Mouse (Mus musculus) CH12.LX (cell line): ENCODE results near the gene Bcl11a. TPM values are rescaled to one million over a fixed set of nuclear protein-coding genes. Genes with fewer than 3 reads are reported as not detected.
"Not testable (repeated sequence)": the region's sequence is repeated elsewhere in the genome, so short reads cannot be mapped to it uniquely, and the experiment has no call there.

ENCODE experiments used
- DNase-seq: peaks from one replicate; pipeline ENCODE4 v3.0.0-alpha.2; 2013; ENCODE audit errors: extremely low read depth
- H3K27ac ChIP-seq: 2 replicates; pipeline ENCODE4 v1.5.1; 2012; ENCODE audit warnings: low read depth, mild to moderate bottlenecking, control low read depth, moderate library complexity; ENCODE audit not compliant: insufficient read depth
- H3K27me3 ChIP-seq: replicated peaks from 2 replicates; pipeline ENCODE3; 2012; ENCODE audit warnings: inconsistent platforms
- H3K36me3 ChIP-seq, 2 experiments: replicated peaks in 1 of 2; 2 replicates each; pipeline versions ENCODE3 to v1.6.1; 2012; ENCODE audit warnings: inconsistent platforms in 1 of 2, low read length in 1 of 2, mild to moderate bottlenecking in 1 of 2, mixed read lengths in 1 of 2, moderate library complexity in 1 of 2; ENCODE audit not compliant: control insufficient read depth in 1 of 2, insufficient read depth in 1 of 2
- H3K4me1 ChIP-seq, 2 experiments: 2 replicates each; pipeline ENCODE4 v1.6.1; 2012; ENCODE audit warnings: inconsistent platforms in 1 of 2, moderate library complexity in 1 of 2; ENCODE audit not compliant: insufficient read depth in 2 of 2, control insufficient read depth in 1 of 2
- H3K4me2 ChIP-seq: 2 replicates; pipeline ENCODE4 v1.6.1; 2012; ENCODE audit warnings: low read depth, mild to moderate bottlenecking, control low read depth; ENCODE audit not compliant: poor library complexity, insufficient read depth, severe bottlenecking
- H3K4me3 ChIP-seq, 3 experiments: fragments of 150-350 bp in 1 of 3; sonication (generic) in 1 of 3; replicated peaks in 1 of 3; 2 replicates each; pipeline versions ENCODE3 to v1.5.1; 2011 to 2012; ENCODE audit warnings: low read depth in 2 of 3, low read length in 2 of 3, mild to moderate bottlenecking in 2 of 3, moderate library complexity in 2 of 3, control low read depth in 1 of 3, improper control_type of control experiment in 1 of 3, inconsistent platforms in 1 of 3, mixed read lengths in 1 of 3; ENCODE audit not compliant: poor library complexity in 1 of 3
- H3K79me2 ChIP-seq: replicated peaks from 2 replicates; pipeline ENCODE4 v1.6.1; 2012; ENCODE audit warnings: mild to moderate bottlenecking, moderate library complexity; ENCODE audit not compliant: control insufficient read depth, poor library complexity, insufficient read depth, severe bottlenecking; ENCODE audit errors: extremely low read depth
- H3K9ac ChIP-seq: 2 replicates; pipeline ENCODE4 v1.6.1; 2012; ENCODE audit warnings: low read depth, mild to moderate bottlenecking, control low read depth, moderate library complexity; ENCODE audit not compliant: insufficient read depth
- H3K9me3 ChIP-seq: replicated peaks from 2 replicates; pipeline ENCODE3; 2012; ENCODE audit warnings: low read length, inconsistent platforms, mixed read lengths
- BHLHE40 ChIP-seq: IDR thresholded peaks from 2 replicates; pipeline ENCODE4 v1.6.1; 2011; ENCODE audit warnings: mild to moderate bottlenecking, low read depth, low read length, improper control_type of control experiment
- GABPA ChIP-seq: IDR thresholded peaks from 2 replicates; pipeline ENCODE4 v1.6.1; 2012; ENCODE audit warnings: low read depth, low read length, improper control_type of control experiment, inconsistent platforms; ENCODE audit not compliant: insufficient replicate concordance
- IRF4 ChIP-seq: IDR thresholded peaks from 2 replicates; pipeline ENCODE4 v1.6.1; 2014; ENCODE audit warnings: low read depth, mild to moderate bottlenecking, inconsistent platforms, low read length, improper control_type of control experiment
- MAZ ChIP-seq: IDR thresholded peaks from 2 replicates; pipeline ENCODE4 v1.6.1; 2012; ENCODE audit warnings: low read depth, mild to moderate bottlenecking, inconsistent platforms, low read length, improper control_type of control experiment, moderate library complexity
- MEF2A ChIP-seq: IDR thresholded peaks from 2 replicates; pipeline ENCODE4 v1.6.1; 2014; ENCODE audit warnings: low read depth, mild to moderate bottlenecking, inconsistent platforms, low read length, improper control_type of control experiment, borderline replicate concordance
- PAX5 ChIP-seq: IDR thresholded peaks from 2 replicates; pipeline ENCODE4 v1.6.1; 2012; ENCODE audit warnings: low read length, inconsistent platforms, mixed read lengths
- TCF12 ChIP-seq: IDR thresholded peaks from 2 replicates; pipeline ENCODE4 v1.6.1; 2014; ENCODE audit warnings: low read depth, mild to moderate bottlenecking, inconsistent platforms, low read length, improper control_type of control experiment
- ZNF384 ChIP-seq: IDR thresholded peaks from 2 replicates; pipeline ENCODE4 v1.6.1; 2012; ENCODE audit warnings: low read depth, low read length, improper control_type of control experiment, inconsistent platforms
- dilution Hi-C: fragments of 300-500 bp; cut with MboI; formaldehyde crosslinking; loops from 2 replicates; pipeline ENCODE4 v1.14.3; 2020; ENCODE audit warnings: low sequenced_read_pairs; ENCODE audit not compliant: extremely low pct_unique_long_range_greater_than_20kb, extremely low pct_ligation_motif_present
- in situ Hi-C: fragments of 300-500 bp; cut with MboI; formaldehyde crosslinking; loops from 3 replicates; pipeline ENCODE4 v1.14.3; 2019; ENCODE audit warnings: low sequenced_read_pairs, low pct_ligation_motif_present, low pct_unique_long_range_greater_than_20kb, mixed read lengths
- polyA plus RNA-seq: library from polyadenylated mRNA; unstranded; fragments of >175 nt; gene quantifications from 2 replicates; pipeline ENCODE4 v1.2.1, GENCODE M21; 2012; ENCODE audit warnings: low read depth; ENCODE audit not compliant: insufficient read length
- total RNA-seq, 2 experiments: library from RNA; depleted of rRNA; stranded (reverse); fragments of 300-350 nt in 1 of 2; fragments of >200 nt in 1 of 2; gene quantifications; 2 replicates each; pipeline ENCODE4 v1.2.3; 2012 to 2014

Bcl11a gene
- total and polyA plus RNA-seq, 3 experiments, result 6.8 to 57.9 (median 13.9) TPM

DNA sequence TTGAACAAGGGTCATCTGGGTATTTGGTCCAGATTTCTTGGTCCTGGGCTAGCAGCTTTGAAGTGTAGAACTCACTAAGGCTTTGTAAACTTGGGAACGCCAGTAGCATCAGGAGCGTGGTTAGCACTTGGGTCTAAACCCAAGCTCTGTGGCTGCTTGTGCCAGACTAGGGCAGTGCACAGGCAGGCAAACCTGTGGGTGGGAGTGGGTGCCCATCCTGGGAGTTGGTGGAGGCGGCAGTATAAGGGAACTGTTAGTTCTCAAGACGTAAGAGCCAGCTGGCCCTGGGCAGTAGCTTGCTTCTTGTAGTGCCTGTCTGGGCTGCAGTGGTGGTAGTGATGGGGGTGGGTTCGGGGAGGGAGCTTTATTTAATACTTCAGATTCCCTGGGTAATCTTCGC lies 47.2 kb downstream of the Bcl11a start:
- dilution Hi-C loops (no loop called here), in situ Hi-C loops (no loop called here)
- Histone ChIP-seq H3K9me3 (no peaks in the 10 kb centered on the region), H3K36me3 (peaks cover 0 to 82% of the 10 kb centered on the region in 2 experiments), H3K4me1 (peaks cover 21 to 98% of the 10 kb centered on the region in 2 experiments), H3K27me3 (no peaks in the 10 kb centered on the region), H3K79me2 (no peaks in the 10 kb centered on the region), H3K9ac (no peak overlapping the region), H3K27ac (no peak overlapping the region), H3K4me2 (no peak overlapping the region), H3K4me3 (no peak overlapping the region)
- no peak for DNase-seq
- TF ChIP-seq GABPA (no peak), MAZ (no peak), PAX5 (no peak)

DNA sequence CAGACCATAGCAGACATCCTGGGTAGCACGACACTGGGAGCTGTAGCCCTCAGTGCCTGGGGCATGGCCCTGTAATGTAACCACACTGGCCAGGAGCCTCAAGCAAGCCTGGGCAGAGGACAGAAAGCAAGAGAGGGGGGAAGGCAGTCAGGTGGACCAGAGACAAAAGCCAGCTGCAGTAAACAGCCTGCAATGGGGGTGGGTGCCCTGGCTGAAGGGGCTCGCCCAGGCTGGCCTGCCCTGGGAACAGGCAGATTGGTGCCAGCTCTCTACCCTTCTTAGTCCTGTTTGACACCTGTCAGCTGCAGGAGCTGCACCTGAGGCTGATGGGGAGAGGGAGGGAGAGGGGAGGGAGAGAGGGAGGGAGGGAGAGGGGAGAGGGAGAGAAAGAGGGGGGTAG lies 50.1 kb downstream of the Bcl11a start:
- Histone ChIP-seq H3K79me2 (no peaks in the 10 kb centered on the region), H3K4me3 (peak overlapping the region in 1 of 3 experiments; percentile 4), H3K27ac (peak overlapping the region; percentile 2; the same call in 1 of the 2 replicates), H3K36me3 (peaks cover 0 to 70% of the 10 kb centered on the region in 2 experiments)
- TF ChIP-seq MEF2A, result peak; percentile 49; the same call in 1 of the 2 replicates
- TF ChIP-seq MAZ, result 0 out of 2 replicates have a peak, but pooled peaks have one; percentile 3
- TF ChIP-seq TCF12, result peak; percentile 97
- 0 out of 2 replicates have a peak, but pooled peaks have one; percentile 17 for TF ChIP-seq IRF4
- TF ChIP-seq BHLHE40, result no peak
- TF ChIP-seq, all 38 proteins: peak for 4
- Histone ChIP-seq H3K27me3 (no peaks in the 10 kb centered on the region), H3K9me3 (no peaks in the 10 kb centered on the region), H3K4me2 (no peak overlapping the region; the same call in 1 of the 2 replicates), H3K4me1 (peaks cover 42 to 98% of the 10 kb centered on the region in 2 experiments), H3K9ac (no peak overlapping the region)
- in situ Hi-C loops, result no loop called here
- dilution Hi-C loops, result no loop called here
- peak; percentile 61 for DNase-seq

DNA sequence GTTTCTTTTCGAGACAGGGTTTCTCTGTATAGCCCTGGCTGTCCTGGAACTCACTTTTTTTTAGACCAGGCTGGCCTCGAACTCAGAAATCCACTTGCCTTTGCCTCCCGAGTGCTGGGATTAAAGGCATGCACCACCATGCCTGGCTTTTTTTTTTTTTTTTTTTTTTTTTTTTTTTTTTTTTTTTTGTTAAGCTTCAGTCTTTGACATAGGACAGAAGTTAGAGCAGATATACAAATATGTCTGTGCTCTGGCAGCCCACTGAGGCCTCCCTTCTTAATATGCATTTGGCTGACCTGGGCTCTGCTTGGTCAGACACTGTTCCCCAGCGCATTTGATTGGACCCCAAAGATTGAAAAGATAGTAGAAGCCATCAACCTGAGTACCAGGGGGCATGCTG lies 51.0 kb downstream of the Bcl11a start:
- peaks cover 46 to 98% of the 10 kb centered on the region in 2 experiments for H3K4me1 ChIP-seq
- H3K36me3 ChIP-seq, result peaks cover 0 to 64% of the 10 kb centered on the region in 2 experiments
- TF ChIP-seq ZNF384, result peak; percentile 83
- TF ChIP-seq, all 38 proteins: peak for 1; not testable (repeated sequence) for 37
- H3K9ac ChIP-seq, in situ Hi-C loops, H3K4me3 ChIP-seq, H3K27ac ChIP-seq, H3K9me3 ChIP-seq, H3K4me2 ChIP-seq, H3K27me3 ChIP-seq, H3K79me2 ChIP-seq, DNase-seq, dilution Hi-C loops: not testable (repeated sequence)
